Mouse (Mus musculus) lung, postnatal 0 days (tissue): Measurements from ENCODE around the gene Dcakd. TPM values are rescaled to one million over a fixed set of nuclear protein-coding genes. Genes with fewer than 3 reads are reported as not detected.

Experiments used
- ATAC-seq: fragments of 200-750 bp; cut with Nextera tagmentation; 2 replicates; pipeline ENCODE4 v1.8.0; 2017; ENCODE audit warnings: moderate library complexity
- DNase-seq: peaks from one replicate; pipeline ENCODE4 v3.0.0-alpha.2; 2016; ENCODE audit warnings: low spot score
- H3K27ac ChIP-seq: fragments of 300-500 bp; sonication (generic); 2 replicates; pipeline ENCODE4 v1.5.1; 2014; ENCODE audit warnings: antibody characterized with exemption, mild to moderate bottlenecking, low read length, mixed read lengths
- H3K27me3 ChIP-seq: fragments of 300-500 bp; sonication (generic); replicated peaks from 2 replicates; pipeline ENCODE4 v1.6.1; 2014; ENCODE audit warnings: low read length, mixed read lengths; ENCODE audit not compliant: insufficient read depth
- H3K36me3 ChIP-seq: fragments of 300-500 bp; sonication (generic); 2 replicates; pipeline ENCODE4 v1.6.1; 2014; ENCODE audit warnings: low read length, mixed read lengths; ENCODE audit not compliant: insufficient read depth
- H3K4me1 ChIP-seq: fragments of 300-500 bp; sonication (generic); 2 replicates; pipeline ENCODE4 v1.6.1; 2014; ENCODE audit warnings: antibody characterized with exemption, low read depth, low read length, mixed read lengths; ENCODE audit not compliant: insufficient read depth
- H3K4me2 ChIP-seq: fragments of 300-500 bp; sonication (generic); replicated peaks from 2 replicates; pipeline ENCODE4 v1.6.1; 2014; ENCODE audit warnings: low read depth, mild to moderate bottlenecking, low read length, moderate library complexity, mixed read lengths
- H3K4me3 ChIP-seq: fragments of 300-500 bp; sonication (generic); 2 replicates; pipeline ENCODE4 v1.5.1; 2014; ENCODE audit warnings: low read depth, low read length
- H3K9ac ChIP-seq: fragments of 300-500 bp; sonication (generic); replicated peaks from 2 replicates; pipeline ENCODE4 v1.6.1; 2014; ENCODE audit warnings: low read depth, mild to moderate bottlenecking
- H3K9me3 ChIP-seq: fragments of 300-500 bp; sonication (generic); 2 replicates; pipeline ENCODE4 v1.6.1; 2016; ENCODE audit warnings: low read length, mixed read lengths
- CTCF ChIP-seq: IDR thresholded peaks from 2 replicates; pipeline ENCODE4 v1.5.1; 2016; ENCODE audit warnings: antibody characterized with exemption, mild to moderate bottlenecking
- EP300 ChIP-seq: IDR thresholded peaks from 2 replicates; pipeline ENCODE4 v1.6.1; 2016; ENCODE audit warnings: antibody characterized with exemption, mild to moderate bottlenecking, control low read depth
- WGBS: fragments of 180-500 bp; shearing (Covaris S2); extraction: QIAGEN DNeasy Blood & Tissue Kit; methylation state at CpG from one replicate; pipeline ENCODE4 v1.1.7; 2014; 5-methylcytosine and 5-hydroxymethylcytosine counted together
- polyA plus RNA-seq: library from polyadenylated mRNA; unstranded; fragments of >200 nt; fragmentation: Nextera tagmentation; extraction: Ambion mirVana; gene quantifications from 2 replicates; pipeline ENCODE4 v1.2.1, GENCODE M21; 2015

The Dcakd gene
- polyA plus RNA-seq, result 43.5 and 51.1 TPM in 2 replicates

DNA sequence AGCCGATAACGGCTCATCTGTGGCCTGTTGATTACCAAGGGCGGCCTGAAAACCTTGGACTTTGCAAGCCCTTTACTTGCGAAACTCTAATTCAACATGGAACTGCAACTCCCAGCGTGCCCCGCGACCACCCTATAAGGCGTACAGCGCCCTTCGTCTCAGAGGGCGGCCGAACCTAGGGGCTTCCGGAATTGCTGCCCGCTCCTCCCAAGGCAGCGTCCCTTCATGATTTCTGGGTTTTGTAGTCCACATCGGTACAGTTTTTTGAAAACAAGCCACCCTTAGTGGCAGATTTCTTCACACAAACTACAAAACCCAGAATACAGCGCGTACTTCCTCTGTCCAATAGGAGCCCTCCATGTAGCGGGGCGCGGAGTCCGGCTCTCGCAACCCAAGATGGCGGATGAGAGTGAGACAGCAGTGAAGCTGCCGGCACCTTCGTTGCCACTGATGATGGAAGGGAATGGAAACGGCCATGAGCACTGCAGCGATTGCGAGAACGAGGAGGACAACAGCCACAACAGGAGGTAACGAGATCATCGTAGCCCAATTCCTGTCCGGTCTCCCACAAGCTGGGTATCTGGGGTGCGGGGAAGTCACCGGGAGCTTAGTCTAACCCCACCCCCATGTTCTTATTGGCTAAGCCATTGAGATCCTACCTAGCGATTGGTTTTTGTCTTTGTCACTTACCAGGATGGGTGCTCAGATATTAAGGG, at the start of gene Dcakd, which contains the start of gene Nmt1:
Dcakd (minus strand) TSS at position 158 of the 716 bp plus-strand sequence.
Nmt1 (plus strand) TSS at position 15 of the 716 bp plus-strand sequence.
- DNase-seq (peak; percentile 100), ATAC-seq (peak; percentile 98)
- Histone ChIP-seq H3K36me3 (peaks cover 4% of the 10 kb centered on the region; the same call in 1 of the 2 replicates), H3K4me2 (peak within 1 kb of the TSS; percentile 52), H3K4me3 (peak within 1 kb of the TSS; percentile 70), H3K4me1 (peaks cover 17% of the 10 kb centered on the region; the same call in 1 of the 2 replicates), H3K9ac (peak within 1 kb of the TSS; percentile 63), H3K27ac (peak within 1 kb of the TSS; percentile 63), H3K9me3 (no peaks in the 10 kb centered on the region), H3K27me3 (no peaks in the 10 kb centered on the region)
- WGBS, result under 1% methylated on average over 36 of the region's 36 CpGs
- TF ChIP-seq CTCF (no peak; the same call in 1 of the 2 replicates), EP300 (no peak)

DNA sequence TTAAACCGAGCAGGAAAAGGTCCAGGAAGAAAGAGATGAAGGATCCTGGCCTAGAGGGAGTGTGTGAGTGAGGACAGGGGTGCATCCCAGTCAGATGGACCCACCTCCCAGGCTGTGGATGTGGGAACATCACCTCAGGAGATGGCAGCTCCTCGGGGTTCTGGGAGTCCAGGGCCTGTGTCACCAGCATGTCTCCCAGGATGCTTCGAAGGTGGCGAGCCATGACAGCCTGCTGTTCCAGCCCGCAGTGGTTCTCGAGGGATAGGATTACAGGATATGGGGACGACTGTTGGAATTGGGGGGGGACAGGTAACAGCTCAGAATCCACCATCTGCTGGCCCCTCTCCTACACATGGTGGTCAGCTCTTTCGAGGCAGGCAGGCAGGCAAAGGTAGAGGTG, 48.4 kb upstream of the Dcakd start:
- H3K9ac ChIP-seq, result no peak overlapping the region
- no peak for ATAC-seq
- 0 out of 2 replicates have a peak, but pooled peaks cover 5% of the 10 kb centered on the region for H3K27me3 ChIP-seq
- H3K36me3 ChIP-seq, result no peaks in the 10 kb centered on the region
- no peak for DNase-seq
- no peaks in the 10 kb centered on the region for H3K4me1 ChIP-seq
- 74% methylated on average over 8 of the region's 8 CpGs for WGBS
- no peak overlapping the region for H3K27ac ChIP-seq
- no peak overlapping the region for H3K4me3 ChIP-seq
- no peaks in the 10 kb centered on the region for H3K9me3 ChIP-seq
- TF ChIP-seq CTCF (no peak), EP300 (no peak)
- H3K4me2 ChIP-seq, result no peak overlapping the region

- no peak overlapping the region for H3K4me2 ChIP-seq
- no peaks in the 10 kb centered on the region for H3K4me1 ChIP-seq
- no peak overlapping the region for H3K9ac ChIP-seq
- no peaks in the 10 kb centered on the region for H3K36me3 ChIP-seq
- WGBS, result 83% methylated on average over 7 of the region's 7 CpGs
- no peak overlapping the region for H3K27ac ChIP-seq
- ATAC-seq, result no peak
- TF ChIP-seq CTCF (no peak), EP300 (no peak)
- no peak overlapping the region for H3K4me3 ChIP-seq
- H3K27me3 ChIP-seq, result 0 out of 2 replicates have a peak, but pooled peaks cover 5% of the 10 kb centered on the region
- no peak for DNase-seq
- no peaks in the 10 kb centered on the region for H3K9me3 ChIP-seq
Measured at GRCm38 (mm10) chr11:103076010-103076409, 47.9 kb upstream of the Dcakd start.

DNA sequence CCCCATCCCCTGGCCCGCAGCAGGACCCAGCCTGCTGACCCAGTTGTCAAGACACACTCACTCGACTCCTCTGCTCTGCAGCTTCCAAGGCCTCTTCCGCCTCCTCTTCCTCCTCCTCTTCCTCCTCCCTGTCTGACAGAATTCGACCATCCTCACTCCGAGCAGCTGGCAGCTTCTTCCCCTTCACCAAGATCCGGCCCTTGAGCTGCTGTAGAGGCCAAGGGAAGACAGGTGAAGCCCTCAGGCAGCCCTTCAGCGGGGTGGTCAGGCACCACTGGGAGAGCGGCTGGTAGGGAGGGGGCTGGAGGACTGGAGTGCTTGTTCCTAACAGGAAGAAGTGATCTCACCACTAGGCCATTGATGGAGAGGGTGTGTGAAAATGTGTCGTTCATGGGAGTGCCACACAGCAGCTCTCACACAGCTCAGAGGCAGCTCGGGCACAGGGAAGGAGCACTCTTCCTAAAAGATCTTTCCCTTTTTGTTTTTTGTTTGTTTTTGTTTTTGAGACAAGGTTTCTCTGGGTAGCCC, 46.7 kb upstream of the Dcakd start:
- no peak for TF ChIP-seq CTCF
- TF ChIP-seq EP300, result no peak
- H3K27ac ChIP-seq, result no peak overlapping the region
- no peaks in the 10 kb centered on the region for H3K9me3 ChIP-seq
- 0 out of 2 replicates have a peak, but pooled peaks cover 2% of the 10 kb centered on the region for H3K27me3 ChIP-seq
- 8% methylated on average over 10 of the region's 10 CpGs for WGBS
- H3K9ac ChIP-seq, result no peak overlapping the region
- peak overlapping the region; percentile 28; the same call in 1 of the 2 replicates for H3K4me2 ChIP-seq
- no peak overlapping the region for H3K4me3 ChIP-seq
- H3K4me1 ChIP-seq, result no peaks in the 10 kb centered on the region
- DNase-seq, result peak; percentile 77
- peak; percentile 81 for ATAC-seq
- H3K36me3 ChIP-seq, result no peaks in the 10 kb centered on the region

- DNase-seq (no peak), ATAC-seq (0 out of 2 replicates have a peak, but pooled peaks have one; percentile 3)
- WGBS, result 65% methylated on average over 10 of the region's 10 CpGs
- Histone ChIP-seq H3K9me3 (no peaks in the 10 kb centered on the region), H3K36me3 (0 out of 2 replicates have a peak, but pooled peaks cover 1% of the 10 kb centered on the region), H3K27ac (no peak overlapping the region), H3K27me3 (no peaks in the 10 kb centered on the region), H3K4me1 (no peaks in the 10 kb centered on the region), H3K4me2 (peak overlapping the region; percentile 28; the same call in 1 of the 2 replicates), H3K9ac (no peak overlapping the region), H3K4me3 (no peak overlapping the region)
- TF ChIP-seq EP300 (no peak), CTCF (no peak)
Measured at GRCm38 (mm10) chr11:103074121-103074650, 46.1 kb upstream of the Dcakd start.

GRCm38 (mm10) chr11:103073671-103074070, 45.5 kb upstream of the Dcakd start:
- H3K27me3 ChIP-seq, result no peaks in the 10 kb centered on the region
- H3K36me3 ChIP-seq, result 0 out of 2 replicates have a peak, but pooled peaks cover 6% of the 10 kb centered on the region
- no peak overlapping the region for H3K27ac ChIP-seq
- DNase-seq (no peak), ATAC-seq (no peak)
- no peak overlapping the region for H3K4me2 ChIP-seq
- WGBS, result 83% methylated on average over 7 of the region's 7 CpGs
- H3K9me3 ChIP-seq, result no peaks in the 10 kb centered on the region
- no peak overlapping the region for H3K9ac ChIP-seq
- TF ChIP-seq EP300, result no peak
- TF ChIP-seq CTCF, result no peak
- H3K4me1 ChIP-seq, result no peaks in the 10 kb centered on the region
- H3K4me3 ChIP-seq, result no peak overlapping the region
